Mouse (Mus musculus): ENCODE results near the gene Kdm2a.

GRCm38 (mm10) chr19:4446661-4447420, 48.8 kb upstream of the Kdm2a start:
- TF ChIP-seq CTCF (conservative IDR thresholded peaks at IDR 0.05; ENCODE audit: insufficient read depth, insufficient read length, low read depth, low read length) (no peak), POLR2A (IDR thresholded peaks at IDR 0.05; ENCODE audit: low read depth, low read length) (no peak)

Measured in kidney, adult 2 months (tissue).